Mouse (Mus musculus): ENCODE measurements at regions not wholly inside any gene's neighbourhood (a gene's known extent, or its start where the extent isn't known, plus 50 kb on each side); places are given as distances from the start of the nearest gene placed in this dataset.

- DNase-seq, result peak in 1 of 2 experiments; percentile 15
These were observed 119.3 kb upstream of the Osr1 start for GRCm38 (mm10) chr12:9450620-9451019.

GRCm38 (mm10) chr12:9460193-9460592 is 109.7 kb upstream of the Osr1 start:
- DNase-seq, result no peak

GRCm38 (mm10) chr12:9469655-9470470 is 100.1 kb upstream of the Osr1 start:
- no peak for DNase-seq

- peak in 1 of 2 experiments; percentile 18 for DNase-seq
These were observed 94.1 kb upstream of the Osr1 start for GRCm38 (mm10) chr12:9475836-9476235.

- peak; percentile 5 to 30 for DNase-seq
These were observed 91.7 kb upstream of the Osr1 start for GRCm38 (mm10) chr12:9478201-9478600.

- no peak for DNase-seq
These were observed 82.1 kb upstream of the Osr1 start for GRCm38 (mm10) chr12:9487674-9488413.

- DNase-seq, result no peak
These were observed 56.0 kb upstream of the Osr1 start for GRCm38 (mm10) chr12:9513926-9514325.

- no peak for DNase-seq
These were observed 51.1 kb upstream of the Osr1 start for GRCm38 (mm10) chr12:9518782-9519181.

- DNase-seq, result peak; percentile 17 to 26
These were observed 50.6 kb upstream of the Osr1 start for GRCm38 (mm10) chr12:9519346-9519745.

Measured in kidney, adult 8-10 months (tissue).